Mouse (Mus musculus) brain, embryonic 18.5 days (tissue): ENCODE measurements around the gene Scrt2.

Experiments
- DNase-seq: peaks from one replicate; pipeline ENCODE4 v3.0.0-alpha.2; 2012; ENCODE audit warnings: low read depth, low spot score

The Scrt2 gene

DNA sequence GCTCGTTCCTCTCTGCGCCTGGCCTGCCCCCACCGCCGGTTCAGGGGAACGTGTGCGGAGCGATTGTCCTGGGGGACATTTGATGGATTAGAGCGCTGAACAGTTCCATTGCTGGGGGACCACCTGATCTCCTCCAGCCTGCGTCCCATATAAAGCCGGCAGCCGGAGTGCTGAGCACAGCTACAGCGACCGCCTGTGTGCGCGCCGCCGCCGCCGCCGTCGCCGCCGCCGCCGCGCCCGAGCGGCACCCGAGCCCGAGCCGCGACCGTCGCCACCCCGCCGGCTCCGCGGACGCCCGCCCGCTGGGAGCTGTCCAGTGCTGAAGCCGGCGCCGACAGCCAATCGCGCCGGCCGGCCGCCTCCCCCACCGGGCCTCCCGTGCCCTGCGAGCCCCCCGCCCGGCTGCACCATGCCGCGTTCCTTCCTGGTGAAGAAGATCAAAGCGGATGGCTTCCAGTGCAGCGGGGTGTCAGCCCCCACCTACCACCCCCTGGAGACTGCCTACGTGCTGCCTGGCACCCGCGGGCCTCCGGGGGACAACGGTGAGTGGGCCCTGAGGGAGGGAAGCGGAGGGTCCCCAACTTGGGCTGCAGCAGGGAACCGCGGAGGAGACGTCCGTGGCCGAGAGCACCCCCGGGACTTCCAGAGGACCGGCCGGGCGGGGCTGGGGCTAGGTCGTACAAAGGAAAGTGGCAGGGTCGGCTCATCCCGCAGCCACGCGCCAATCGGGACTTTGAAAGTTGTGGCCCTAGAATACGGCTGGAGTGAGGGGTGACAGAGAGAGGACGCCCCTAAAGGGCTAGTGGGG, 516 bp downstream of the Scrt2 start:
- DNase-seq = no peak

DNA sequence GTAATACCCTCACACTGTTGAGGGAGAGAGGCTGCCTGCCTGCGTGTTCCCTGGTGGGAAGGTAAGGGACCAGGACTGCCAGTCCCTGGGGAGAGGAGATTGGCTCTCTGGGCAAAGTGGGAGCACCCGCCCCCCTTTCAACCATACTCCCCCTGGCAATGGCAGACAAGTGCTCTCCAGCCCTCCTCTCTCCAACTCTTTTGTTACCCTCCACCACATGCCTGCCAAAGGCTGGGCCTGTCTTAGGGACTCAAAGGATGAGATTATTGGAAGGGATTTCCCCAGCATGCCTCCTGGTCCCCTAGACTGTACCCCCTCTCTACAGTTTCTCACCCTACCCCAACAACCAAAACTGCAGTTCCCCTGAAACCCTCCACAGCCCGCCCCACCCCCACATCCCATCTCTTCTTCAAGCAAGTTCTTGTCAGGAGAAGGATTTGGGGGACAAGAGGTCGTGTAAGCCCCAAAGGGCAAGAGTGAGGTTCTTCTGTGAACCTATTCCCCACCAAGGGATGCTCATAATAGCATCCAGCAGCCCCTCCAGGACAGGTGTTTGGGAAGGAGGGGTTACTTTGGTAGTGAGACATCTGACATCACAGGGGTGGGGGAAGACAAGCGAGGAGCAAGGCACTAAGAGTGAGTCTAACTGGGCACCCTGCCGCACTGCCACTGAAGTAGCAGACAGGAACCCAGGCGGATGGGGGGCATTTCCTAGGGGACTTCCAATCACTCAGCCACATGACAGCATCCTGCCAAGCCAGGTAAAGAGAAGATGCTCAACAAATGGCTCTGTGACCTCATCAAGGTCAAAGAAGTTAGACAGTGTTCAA, 1.3 kb downstream of the Scrt2 start:
- no peak for DNase-seq

DNA sequence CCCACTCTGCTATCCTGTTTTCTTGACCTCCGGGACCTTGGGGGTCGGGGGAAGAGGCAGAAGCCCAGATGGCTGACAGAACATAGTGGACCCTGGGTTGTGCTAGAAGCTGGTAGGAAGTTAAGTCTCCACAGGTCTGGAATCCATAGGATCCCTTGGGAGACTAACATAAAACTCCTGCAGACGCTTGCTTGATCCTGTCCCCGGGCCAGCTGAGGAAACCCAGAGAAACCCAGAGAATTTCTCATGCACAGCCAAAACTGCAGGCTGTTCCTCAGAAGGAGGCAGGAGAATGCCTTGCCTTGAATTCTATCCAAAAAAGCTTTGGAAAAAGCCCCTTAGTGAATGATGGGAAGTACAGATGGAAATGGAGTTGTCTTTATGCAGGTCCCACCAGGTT, 2.1 kb downstream of the Scrt2 start:
- DNase-seq = no peak

DNA sequence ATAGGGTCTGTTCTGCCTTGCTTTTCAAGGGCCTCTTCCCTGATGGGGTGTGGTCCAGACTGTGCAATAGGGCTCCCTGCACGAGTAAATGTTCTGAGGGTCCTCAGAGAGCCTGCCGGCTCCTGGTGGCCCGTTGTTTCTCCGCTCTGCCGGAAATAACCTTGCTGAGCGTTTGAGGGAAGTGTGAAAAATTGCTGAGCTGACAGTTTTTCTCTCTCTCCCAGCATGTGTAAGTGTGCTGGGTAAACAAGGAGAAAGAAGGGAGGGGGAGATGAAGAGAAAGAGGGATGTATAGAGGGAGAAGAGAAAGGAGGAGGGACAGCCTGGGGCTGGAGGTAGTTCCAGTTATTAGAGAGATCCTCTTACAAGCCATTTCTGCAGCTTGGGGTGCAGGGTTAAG, 3.0 kb downstream of the Scrt2 start:
- no peak for DNase-seq

DNA sequence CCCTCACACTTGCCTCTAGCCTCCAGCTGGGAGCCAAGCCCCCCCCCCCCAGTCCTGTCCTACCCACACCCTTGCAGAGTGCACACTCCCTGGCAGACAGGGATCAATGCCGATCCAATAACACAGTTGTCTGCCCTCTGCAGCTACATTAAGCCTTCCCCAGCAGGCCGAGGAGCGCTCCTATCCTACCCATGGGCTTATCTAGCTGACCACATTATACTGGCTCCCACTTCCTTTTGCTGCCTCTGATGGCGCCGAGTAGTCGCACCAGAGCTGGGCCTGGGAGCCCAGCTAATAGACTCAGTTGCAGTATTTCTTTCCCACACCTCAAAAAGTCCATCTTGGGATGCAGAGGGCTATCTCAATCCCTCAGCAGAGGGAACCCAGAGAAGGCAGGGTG, 4.1 kb downstream of the Scrt2 start:
- DNase-seq = no peak

DNA sequence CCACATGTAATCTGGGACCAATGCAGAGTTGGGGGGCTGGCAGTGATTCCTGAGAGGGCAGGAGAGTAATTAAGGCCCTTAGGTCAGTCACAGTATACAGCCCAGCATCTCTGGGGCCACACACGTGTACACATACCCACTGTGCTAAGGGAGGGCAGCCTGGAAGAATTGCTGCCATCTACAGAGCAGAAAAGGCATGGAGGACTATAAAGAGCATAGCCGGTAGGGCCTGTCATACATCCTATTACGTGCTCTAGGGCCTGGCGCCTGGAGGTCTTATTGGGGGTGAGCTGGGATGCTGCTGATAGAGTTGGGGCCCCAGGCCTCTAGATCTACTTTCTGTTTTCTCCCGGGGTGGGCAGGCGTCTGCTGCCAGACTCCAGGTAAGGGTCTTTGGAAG, 5.1 kb downstream of the Scrt2 start:
- DNase-seq = no peak

DNA sequence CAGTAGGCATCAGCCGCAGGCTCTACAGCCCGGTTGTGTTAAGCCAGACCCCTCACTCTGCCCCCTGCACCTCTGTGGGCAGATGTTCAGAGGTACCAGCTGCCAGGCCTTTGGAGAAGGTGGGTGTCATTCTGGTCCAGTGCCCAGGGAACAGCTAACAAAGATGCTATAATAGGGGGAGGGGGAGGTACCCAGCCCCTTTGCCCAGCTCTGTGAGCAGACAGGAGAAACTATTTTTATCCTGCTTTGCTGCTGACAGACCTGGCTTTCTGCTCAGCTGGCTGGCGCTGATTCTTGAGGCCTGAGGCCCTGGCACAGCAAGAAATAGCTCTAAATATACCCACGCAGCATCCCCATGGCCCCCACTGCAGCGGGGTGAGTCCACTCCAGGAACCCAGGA, 5.8 kb downstream of the Scrt2 start:
- no peak for DNase-seq

DNA sequence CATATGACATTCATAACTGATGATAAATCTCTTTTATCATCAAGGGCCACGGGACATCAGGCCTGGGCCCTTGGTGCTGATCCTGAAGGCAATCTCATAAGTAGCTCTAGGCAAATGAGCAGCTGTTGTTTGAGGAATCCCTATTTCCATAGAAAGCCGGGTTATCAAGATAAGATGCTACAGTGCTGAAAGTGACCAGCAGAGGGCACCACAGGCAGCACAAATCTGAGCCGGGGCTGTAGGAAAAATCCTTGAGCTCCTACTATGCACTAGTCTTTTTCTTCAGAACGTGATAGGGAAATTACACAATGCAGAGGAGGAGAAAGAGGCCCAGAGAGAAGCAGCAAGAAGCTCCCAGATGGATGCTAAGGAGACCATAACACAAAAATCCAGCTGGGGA, 7.7 kb downstream of the Scrt2 start:
- no peak for DNase-seq

DNA sequence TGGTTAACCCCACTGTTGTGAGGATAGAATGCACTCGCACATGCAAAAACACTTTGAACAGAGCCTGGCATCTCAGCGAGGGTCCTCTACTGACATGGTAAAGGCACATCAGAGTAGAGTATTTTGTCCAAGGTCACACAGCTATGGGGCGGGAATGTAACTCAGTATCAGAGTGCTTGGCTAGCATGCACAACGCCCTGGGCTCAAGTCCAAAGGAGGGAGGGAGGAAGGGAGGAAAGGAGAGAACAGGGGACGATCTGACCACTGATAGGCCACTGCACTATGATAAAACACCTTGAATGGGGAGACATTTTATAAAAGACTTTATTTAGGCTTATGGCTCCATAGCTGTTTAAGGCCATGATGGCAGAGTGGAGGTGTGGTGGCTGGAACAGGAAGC, 8.3 kb downstream of the Scrt2 start:
- no peak for DNase-seq

DNA sequence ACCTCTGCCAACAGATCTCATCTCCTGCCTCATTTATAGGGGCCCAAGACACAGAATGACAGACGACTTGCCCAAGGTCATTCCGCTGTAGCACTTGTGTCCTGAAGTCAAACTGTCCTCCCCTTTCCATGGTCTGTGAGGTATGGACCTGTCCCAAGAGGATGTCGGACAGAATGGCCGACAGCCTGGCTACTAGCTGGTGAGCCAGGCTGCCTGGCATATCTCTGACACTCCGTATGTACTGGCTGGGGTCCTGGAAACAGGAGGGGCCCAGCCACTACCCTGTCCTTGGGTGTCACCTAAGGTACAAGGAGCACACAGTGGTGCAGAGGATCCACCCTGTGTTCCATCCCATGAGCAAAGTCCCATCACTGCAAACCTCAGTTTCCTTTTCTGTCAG, 9.2 kb downstream of the Scrt2 start:
- no peak for DNase-seq

DNA sequence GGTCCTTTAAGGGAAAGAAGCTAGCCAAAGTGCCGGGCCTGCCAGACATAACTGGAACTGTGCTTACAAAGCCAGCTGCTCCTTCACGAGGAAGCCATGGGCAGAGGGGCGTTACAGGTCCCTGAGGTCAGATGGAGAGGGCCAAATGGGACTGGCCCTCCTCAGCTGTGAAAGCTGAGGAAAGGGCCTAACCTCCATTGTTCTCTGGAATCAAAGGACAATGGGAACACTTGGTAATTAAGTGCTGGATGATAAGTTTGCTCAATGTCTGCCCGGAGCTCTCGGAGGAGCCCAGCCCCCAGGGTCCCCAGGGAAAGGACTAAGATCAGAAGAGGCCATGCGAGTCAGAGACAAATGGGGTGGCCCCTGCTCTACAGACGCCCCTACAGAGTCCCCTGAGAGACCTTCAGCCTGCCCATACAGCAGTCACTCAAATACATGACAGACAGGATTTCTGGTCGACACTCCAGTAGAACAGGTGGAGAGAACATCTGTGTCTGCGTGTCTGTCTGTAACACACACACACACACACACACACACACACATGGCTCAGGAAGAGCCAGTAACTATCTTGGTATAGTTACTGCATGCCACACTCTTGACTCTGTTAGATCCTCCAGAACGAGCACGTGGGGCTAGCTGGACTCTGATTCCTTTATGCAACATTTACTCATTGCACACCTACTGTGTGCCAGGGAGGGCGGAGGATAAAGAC, 10.2 kb downstream of the Scrt2 start:
- no peak for DNase-seq

DNA sequence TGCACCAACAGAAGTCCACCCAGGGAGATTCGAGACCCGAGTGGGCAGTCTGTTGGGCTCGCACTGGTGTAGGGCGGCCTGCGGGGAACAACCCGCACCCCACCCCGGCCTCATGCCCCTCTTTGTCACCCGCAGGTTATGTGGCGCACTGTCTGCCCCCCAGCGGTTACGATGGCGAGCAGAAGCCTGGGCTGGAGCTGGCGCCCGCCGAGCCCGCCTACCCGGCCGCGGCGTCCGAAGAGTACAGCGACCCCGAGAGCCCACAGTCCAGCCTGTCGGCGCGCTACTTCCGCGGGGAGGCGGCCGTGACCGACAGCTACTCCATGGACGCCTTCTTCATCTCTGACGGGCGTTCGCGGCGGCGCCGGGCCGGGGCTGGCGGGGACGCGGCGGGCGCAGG, 11.6 kb downstream of the Scrt2 start:
- DNase-seq = no peak

DNA sequence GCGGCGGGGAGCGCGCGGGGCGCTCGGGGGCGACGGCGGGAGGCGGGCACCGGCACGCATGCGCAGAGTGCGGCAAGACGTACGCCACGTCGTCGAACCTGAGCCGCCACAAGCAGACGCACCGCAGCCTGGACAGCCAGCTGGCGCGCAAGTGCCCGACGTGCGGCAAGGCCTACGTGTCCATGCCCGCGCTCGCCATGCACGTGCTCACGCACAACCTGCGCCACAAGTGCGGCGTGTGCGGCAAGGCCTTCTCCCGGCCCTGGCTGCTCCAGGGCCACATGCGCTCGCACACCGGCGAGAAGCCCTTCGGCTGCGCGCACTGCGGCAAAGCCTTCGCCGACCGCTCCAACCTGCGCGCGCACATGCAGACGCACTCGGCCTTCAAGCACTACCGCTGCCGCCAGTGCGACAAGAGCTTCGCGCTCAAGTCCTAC, 12.0 kb downstream of the Scrt2 start:
- no peak for DNase-seq

DNA sequence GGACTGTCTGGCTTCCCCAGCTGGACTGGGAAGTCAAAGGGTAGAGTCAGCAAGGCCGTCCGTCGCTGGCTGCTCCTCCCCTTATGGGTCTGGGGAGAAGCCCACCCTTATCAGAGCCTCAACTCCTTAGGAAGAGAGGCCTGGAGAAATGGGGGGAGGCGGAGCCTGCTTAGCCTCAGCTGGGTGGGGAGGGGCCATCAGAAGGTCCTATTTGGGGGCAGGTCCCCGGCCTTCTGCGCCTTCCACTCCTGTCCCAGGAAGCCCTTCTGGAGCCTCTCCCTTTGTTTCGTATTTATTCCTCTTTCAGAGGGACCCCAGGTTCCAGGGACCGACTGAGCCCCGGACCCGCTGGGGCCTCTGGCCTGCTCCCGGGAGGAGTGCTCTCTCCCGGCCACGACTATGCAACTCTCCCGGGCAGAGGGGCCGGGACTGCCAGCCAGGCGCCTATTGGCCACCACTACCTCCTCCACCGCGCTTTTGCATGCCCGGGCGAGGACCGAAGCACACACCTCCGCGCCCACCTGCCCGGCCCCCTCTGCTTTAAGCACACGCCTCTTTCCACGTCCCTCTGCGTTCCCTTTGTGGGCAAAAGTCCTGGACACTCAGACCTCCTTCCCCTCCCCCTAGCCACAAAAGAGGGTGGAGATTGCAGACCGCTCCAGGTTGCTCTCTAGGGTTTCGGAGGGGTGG, 13.7 kb downstream of the Scrt2 start:
- no peak for DNase-seq

DNA sequence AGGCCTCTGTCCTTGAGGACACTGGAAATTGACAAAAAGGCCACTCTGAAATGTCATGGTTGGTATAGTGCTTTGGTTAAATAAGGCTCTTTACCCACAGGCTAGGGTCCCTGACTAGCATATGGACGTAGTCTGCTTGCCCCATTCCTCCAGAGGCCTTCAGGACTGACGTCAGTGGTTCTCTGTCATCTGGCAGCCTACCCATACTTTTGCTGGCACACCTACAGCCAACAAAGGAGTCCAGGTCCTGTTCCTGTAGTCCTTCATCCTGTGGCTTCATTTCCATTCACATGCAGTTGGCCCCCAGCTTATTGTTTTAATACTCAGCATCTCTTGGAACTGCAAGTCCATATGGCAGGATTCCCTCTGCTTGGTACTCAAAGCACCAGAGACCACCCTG, 15.6 kb downstream of the Scrt2 start:
- DNase-seq = no peak

DNA sequence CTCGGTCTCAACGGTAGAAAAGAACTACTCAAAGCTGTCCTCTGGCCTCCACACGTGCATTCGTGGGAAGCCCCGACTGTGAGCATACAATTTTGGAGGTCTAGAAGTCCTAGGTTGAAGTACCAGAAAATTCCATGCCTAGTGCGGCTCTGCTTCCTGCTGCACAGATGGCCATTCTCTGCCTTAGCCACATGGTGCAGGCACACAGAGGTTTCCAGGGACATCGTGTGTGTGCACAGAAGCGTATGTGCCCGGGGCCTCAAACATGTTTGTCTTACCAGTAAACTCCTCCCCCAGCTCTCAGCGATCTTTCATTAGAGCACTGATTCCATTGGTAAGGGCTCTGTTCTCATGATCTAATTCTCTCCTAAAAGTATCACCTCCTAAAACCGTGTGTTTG, 16.6 kb downstream of the Scrt2 start:
- DNase-seq = no peak

DNA sequence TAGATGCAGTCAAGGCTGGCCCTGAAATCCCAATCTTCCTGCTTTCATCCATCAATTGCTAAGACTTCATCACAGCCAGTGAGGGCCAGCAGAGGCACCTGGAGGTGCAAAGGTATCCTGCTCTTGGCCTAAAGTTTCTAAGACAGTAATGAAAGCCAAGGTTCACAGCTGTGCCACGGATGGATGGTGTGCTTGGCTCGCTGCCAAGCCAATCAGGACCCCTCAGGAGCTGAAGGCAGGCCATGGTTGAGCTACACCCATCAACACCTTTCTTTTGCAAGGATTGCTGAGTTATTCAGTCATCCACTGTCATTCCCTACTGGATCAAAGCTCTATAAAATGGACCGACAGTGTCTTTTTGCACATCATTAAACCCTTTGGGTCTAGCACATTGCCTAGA, 18.2 kb downstream of the Scrt2 start:
- no peak for DNase-seq

DNA sequence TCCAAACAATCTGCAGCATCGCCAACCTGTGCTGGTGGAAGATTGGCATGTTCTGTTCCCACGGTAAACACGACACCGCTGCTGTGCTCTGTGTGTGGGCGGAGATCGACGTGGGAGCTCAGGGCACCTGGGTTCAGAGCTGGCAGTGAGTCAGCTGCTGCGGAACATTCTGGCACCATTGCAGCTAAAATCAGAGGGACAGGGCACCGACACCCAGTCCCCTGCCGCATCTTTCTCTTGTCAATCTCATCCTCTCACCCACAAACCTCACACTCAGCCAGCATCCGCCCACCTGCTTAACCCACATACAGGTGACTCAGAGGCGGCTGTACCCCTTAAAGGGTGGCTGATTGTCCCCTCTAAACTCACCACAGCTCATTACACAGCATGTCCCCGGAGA, 20.4 kb downstream of the Scrt2 start:
- DNase-seq = no peak

DNA sequence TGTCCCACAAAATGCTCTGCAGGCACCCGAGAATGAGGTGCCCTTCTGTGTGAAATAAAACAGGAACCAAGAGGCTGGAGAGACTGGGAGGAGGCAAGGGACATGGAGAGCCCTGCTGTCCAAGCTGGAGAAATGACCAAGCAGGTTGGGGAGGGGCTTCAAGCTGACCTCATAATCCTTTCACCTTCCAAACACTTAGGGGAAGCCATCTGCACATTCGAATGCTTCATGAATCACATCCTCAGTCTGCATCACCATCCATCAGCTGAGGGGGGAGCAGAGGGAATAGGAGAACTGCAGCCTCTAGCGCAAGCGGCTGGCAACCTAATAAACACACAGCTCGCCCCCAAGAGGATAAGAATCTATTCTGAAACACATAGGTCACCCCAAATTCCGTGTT, 21.0 kb downstream of the Scrt2 start:
- DNase-seq = no peak

DNA sequence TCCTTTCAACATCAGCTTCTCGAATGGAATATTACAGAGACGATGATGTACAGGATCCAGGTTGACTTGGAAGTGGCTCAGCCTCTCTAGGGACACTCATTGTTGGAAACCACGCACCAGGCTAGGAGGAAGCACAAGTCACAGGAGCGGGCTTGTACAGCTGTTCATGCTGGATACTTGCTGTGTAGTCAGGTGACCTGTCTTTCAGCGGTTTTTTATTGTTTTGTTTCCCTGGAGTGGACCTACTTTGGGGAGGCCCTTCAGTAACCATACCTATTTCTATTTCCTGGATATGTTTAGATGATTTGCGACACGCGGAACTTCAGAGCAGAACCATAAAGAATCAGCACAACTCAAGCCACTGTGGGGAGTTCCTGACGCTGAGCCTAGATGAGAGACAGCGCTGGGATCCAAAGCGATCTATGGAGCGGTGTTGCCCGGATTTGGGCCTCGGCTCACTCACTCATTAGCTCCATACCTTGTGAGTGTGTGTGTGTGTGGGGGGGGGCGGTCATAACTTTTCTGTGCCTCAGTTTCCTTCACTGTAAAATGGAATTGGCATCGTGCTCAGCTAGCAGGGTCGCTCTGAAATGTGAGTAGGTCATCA, 23.5 kb downstream of the Scrt2 start:
- DNase-seq = no peak
